Mouse (Mus musculus) testis, postnatal 14 days (tissue): ENCODE results near the gene Barhl1.

Source experiments
- DNase-seq: peaks from one replicate; pipeline ENCODE4 v3.0.0; 2021; ENCODE audit warnings: low spot score

The Barhl1 gene

GRCm38 (mm10) chr2:28911331-28912038 lies 5.0 kb downstream of the Barhl1 start:
- no peak for DNase-seq

DNA sequence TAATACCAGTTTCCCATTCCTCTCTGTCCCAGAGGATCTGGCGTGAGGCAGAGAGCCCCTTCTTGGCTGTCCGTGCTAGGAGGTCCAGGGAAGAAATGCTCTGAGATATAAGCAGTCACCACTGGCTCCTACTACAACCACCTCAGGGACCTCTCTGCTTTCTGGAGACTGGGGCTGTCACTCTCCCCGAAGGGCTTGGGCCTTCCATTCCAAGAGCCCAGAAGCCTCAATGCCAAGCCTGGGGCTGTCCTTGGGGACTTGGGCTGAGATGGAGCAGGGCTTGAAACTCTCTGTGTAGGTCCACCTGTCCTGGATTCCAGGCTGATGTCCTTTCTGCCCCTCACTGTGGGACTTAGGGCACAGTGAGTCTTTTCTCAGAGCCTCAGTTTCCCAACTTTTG lies 5.6 kb downstream of the Barhl1 start:
- no peak for DNase-seq

DNA sequence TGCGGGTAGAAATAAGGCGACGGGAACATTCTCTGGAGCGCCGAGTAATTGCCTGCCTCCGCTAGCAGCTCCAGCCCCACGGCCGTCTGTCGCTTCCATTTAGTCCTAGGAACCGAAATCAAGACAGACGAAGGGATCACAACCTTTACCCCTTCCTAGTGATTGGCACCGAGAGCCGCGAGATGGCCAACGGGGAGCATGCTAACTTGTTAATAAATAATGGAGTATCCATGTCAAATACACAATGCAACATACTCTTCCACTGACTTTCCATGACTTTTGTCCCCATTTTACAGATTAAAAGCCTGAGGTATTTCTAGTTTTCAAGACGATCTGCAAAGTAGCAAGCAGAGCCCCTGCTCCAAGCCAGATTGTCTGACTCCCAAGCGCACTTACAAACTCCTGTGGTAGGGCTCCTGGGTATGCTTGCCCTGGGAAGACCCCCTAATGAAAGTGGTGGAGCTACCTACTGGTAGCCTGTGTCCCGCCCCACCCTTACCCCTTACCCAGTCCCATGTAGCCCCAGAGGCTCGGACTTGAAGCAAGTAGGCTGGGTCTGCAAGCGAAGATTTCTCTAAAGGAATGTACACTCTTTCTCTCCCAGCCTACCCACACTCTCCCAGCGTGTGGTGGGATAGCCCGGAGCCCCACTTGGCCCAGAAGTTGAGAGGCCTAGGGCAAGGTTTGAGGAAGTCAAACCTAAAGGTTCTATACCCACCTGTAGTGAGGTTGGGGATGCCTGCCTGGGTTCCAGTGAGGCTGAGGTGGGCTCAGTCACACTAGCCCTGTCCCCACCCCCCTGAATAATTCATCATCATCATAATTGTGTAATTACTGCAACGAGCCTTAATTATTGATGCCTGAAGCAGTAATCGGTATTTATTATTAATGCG lies 6.4 kb downstream of the Barhl1 start:
- DNase-seq = no peak

DNA sequence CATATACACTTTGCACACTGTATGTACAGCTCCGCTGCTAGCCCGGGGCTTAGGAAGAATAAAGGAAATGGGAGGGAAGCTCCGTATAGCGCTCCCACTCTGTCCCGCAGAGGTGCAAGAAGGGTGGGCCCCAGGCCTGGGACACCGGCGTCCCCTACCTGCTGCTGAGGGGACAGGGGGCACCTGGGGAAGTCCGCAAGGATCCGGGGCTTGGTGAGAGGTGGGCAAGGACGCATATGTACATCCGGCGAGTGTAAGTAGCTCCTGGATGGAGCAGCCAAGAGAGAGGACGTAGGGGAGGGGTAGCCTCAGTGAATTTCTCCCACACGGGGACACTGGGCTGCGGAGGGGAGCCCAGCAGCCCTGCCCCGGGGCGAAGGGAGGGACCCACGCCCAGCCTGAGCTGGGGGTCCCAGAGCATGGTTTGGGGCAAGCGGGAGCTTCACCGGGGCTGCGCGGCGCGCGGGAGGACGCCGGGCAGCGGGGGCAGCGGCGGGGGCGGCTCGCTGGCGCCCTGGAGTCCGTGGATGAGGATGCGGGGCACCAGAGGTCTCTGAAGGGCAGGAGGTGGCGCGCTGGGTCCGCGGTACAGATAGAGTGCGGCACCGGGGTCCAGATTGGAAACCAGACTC lies 7.2 kb downstream of the Barhl1 start:
- no peak for DNase-seq

DNA sequence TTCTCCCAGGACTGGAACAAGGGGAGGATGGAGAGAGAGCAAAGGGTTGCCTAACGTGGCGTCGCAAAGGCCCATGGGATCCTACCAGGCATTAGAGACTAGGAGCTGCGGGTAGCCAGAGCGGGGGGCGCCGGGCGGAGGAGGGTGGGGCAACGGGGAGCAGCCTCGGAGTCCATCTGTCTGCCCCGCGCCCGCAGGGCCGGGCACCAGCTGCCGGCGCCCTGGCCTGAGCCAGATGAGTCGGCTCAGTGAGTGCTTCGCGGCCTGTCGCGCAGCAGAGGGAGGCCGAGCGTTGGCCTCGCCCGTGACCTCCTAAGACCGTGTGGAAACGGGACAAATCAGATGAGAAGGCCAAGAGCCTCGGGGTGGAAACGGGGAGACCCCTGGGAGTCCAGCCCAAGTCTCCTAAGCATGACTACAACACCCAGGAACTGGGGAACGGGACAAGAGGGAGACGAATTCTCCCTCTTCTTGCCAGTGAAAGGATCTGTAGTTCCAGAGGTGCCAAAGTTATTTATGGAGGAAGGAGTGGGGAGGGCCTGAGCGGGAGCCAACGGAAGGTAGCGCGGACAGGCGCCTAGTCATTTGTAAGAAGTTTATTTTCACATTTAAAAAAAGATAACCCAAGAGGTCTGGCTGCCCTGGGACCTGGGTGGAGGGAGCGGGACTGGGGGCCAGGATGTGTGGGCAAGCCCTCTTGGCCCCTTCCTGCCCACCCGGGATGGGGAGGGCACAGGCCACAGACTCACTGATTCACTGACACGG lies 7.9 kb downstream of the Barhl1 start:
- no peak for DNase-seq

DNA sequence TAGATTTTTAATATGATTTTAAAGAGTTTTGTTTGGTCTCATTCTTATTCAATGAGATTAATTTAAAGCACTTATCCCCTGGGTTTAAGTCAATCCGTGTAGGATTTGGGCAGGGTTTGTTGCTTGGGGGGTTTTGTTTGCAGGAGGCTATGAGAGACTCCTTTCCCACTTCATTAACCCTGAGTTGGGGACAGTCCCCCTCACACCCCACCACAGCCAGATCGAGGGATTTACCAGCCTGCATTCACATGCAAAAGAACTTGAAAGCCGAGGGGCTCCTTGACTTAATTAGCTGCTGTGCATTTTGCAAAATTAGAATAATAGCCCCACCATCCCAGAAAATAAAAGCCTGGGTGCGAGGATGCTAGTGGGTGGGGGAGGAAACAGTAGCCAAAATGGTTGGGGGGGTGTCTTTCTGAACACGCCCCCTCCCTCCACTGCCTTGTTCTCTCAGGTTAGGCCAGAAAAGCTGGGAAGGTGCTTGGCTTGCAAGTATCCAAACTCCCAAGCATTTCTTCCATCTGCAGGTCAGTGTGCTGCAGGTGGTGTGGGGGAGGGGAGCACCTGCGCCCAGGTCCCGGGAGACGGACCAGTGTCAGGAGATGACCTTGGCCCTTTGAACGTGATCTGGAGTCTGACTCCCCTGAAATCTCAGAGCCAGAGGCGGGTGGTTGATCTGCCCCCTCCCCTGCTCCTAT lies 8.6 kb downstream of the Barhl1 start:
- DNase-seq = peak; percentile 53

DNA sequence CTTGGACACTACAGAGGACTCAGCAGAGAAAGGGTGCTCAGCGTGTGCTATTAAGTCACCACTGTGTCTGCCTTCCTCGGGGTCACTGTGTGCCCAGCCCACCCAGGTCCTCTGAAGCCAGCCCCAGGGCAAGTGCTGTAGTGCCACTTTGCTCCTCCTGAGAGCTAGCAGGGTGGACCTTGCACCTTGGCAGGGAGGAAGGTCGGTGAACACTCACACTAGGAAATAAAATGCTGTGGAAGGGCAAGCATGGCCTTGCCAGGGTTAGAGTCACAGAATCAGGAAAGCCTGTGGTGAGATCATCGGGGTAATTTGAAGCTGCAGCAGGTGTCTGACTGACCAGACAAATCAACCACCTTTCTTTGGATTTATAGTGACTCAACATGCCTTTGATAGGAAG lies 10.9 kb downstream of the Barhl1 start:
- DNase-seq = no peak

DNA sequence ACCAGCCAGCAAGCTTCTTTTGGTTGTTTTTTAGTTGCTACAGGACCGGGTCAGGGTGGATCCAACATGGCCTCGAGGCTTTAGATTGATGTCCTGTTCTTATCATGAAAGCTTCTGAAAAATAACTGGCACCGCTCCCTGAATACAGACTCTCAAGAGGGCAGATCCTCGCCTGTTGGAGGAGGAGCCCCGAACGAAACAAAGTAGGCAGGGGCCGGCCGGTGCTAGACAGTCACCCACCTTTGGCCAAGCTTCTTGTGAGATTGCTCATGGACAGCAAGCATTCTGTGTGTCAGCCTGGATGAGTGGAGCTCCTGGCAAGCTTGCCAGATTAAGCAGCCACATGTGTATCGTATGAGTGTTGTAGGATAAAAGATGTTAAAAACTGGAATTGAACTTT lies 11.7 kb downstream of the Barhl1 start:
- no peak for DNase-seq

- DNase-seq = no peak
Measured at GRCm38 (mm10) chr2:28903871-28904270, 12.6 kb downstream of the Barhl1 start.

GRCm38 (mm10) chr2:28902291-28902690 lies 14.2 kb downstream of the Barhl1 start:
- DNase-seq = no peak

- no peak for DNase-seq
Measured at GRCm38 (mm10) chr2:28897340-28897899, 19.0 kb downstream of the Barhl1 start.

GRCm38 (mm10) chr2:28895876-28896275 lies 20.6 kb downstream of the Barhl1 start:
- DNase-seq = no peak

DNA sequence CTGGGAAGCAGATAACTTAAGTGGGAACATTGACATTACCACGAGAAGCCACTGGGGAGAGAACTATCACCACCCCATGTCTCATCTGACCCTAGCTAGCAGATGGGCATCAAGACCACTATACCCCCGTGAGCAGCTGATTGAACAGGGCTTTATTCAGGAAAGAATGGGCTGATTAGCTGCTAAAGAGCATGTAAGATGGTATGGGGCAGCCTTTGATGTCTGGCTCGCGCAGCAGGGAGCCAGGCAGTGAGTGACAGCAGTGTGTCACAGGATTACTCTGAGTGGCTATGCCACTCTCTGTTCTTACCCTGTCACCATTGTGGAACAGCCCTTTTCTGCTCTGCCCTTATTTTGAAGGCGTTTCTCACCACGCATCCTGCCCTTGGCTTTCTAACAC lies 22.9 kb downstream of the Barhl1 start:
- no peak for DNase-seq

- no peak for DNase-seq
Measured at GRCm38 (mm10) chr2:28892796-28893195, 23.7 kb downstream of the Barhl1 start.

- no peak for DNase-seq
Measured at GRCm38 (mm10) chr2:28884914-28885313, 31.6 kb downstream of the Barhl1 start.

- no peak for DNase-seq
Measured at GRCm38 (mm10) chr2:28882826-28883485, 33.5 kb downstream of the Barhl1 start.

DNA sequence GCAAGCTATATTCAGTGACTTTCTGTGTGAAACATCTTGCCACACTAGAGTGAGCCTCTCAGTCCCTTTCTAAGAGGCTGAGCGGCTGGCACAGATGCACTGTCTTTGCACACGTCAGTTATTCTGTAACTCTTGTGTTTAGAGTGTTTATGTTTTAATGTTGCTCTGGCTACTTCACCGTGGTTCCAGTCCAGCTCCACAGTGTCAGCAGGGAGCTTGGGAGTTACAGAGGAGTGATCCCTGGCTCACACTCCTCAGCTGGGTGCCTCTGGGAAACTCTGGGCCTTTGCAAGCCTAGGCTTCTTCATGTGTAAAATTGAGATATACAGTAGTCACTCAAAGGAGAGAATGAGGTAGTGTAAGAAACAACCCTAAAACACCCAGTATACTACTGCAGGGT lies 34.4 kb downstream of the Barhl1 start:
- DNase-seq = no peak

DNA sequence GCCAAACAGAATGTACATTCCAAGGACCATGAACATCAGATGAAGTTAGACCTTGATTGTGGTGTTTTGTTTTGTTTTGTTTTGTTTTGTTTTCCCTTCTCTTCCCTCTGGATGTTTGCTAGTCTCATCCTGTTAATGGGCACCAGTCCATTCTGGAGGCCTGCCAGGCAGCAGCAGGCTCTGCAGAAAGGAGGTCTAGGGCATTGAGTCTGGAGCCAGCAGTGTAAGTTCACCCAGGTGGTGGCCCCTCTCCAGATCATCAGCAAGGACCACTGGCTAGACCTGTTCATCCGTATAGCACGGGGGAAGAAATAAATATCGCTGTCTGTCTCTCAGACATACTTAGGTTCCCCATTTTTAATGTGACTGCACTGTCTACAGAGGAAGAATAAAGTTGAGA lies 35.2 kb downstream of the Barhl1 start:
- DNase-seq = no peak

DNA sequence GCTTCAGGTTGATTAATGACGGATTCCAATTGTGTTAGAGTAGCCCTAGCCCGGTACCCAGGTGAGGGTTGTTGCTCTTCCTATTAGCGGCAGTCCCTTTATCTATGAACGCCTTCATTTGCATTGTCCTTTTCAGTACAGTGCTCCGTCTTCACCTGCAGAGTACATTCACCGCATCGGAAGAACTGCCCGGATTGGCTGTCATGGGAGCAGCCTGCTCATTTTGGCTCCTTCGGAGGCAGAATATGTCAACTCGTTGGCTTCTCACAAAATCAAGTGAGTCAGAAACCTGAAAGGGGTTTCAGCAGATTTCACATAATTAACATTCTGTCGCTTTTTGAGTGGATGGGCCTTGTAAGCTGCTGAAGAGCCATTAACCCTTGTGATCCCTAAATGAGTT lies 40.9 kb downstream of the Barhl1 start:
- DNase-seq = no peak

DNA sequence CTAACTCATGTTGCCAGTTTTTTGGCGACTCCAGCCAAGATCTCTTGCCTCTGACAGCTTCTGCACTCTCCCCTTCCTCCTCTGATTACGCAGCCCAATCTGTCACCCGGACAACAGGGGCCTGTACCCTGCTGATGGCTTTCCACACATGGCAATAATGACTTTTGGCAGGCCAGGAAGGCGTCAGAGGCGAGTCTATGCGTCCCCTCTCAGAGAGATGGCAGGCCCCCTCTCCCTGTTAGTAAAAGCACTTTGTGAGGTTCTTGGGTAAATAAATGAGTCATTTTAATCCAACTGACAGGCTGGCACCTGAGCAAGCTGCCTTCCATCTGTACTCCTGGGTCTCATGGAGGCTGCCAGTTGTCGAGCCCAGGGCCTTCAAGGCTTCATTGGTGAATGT lies 49.0 kb downstream of the Barhl1 start:
- DNase-seq = no peak

- no peak for DNase-seq
Measured at GRCm38 (mm10) chr2:28863857-28864256, 52.6 kb downstream of the Barhl1 start.
